Mouse (Mus musculus): Measurements from ENCODE around the gene Krt42.
"Not testable (repeated sequence)": the region's sequence is repeated elsewhere in the genome, so short reads cannot be mapped to it uniquely, and the experiment has no call there.

Gene Krt42

GRCm38 (mm10) chr11:100278759-100279158 lies 9.1 kb upstream of the Krt42 start:
- DNase-seq (ENCODE audit: low spot score in 2 of 2), result no peak

- no peak for DNase-seq (ENCODE audit: low spot score in 2 of 2)
Measured at GRCm38 (mm10) chr11:100277726-100278480, 8.2 kb upstream of the Krt42 start.

GRCm38 (mm10) chr11:100275466-100275865 lies 5.8 kb upstream of the Krt42 start:
- DNase-seq (ENCODE audit: low spot score in 2 of 2), result no peak

GRCm38 (mm10) chr11:100274719-100275118 lies 5.0 kb upstream of the Krt42 start:
- DNase-seq (ENCODE audit: low spot score in 2 of 2), result no peak

GRCm38 (mm10) chr11:100271878-100272277 lies 2.2 kb upstream of the Krt42 start:
- DNase-seq (ENCODE audit: low spot score in 2 of 2), result no peak

GRCm38 (mm10) chr11:100262058-100262980 lies 7.4 kb downstream of the Krt42 start:
- no peak for DNase-seq (ENCODE audit: low spot score in 2 of 2)

GRCm38 (mm10) chr11:100261235-100261605 lies 8.5 kb downstream of the Krt42 start:
- no peak for DNase-seq (ENCODE audit: low spot score in 2 of 2)

GRCm38 (mm10) chr11:100260514-100261234 lies 9.0 kb downstream of the Krt42 start, which contains the start of gene Krt17:
Gene Krt17 (minus strand): TSS chr11:100261029.
- DNase-seq (ENCODE audit: low spot score in 2 of 2), result no peak

- DNase-seq (ENCODE audit: low spot score in 2 of 2), result no peak
Measured at GRCm38 (mm10) chr11:100259079-100259478, 10.6 kb downstream of the Krt42 start.

GRCm38 (mm10) chr11:100257967-100258366 lies 11.7 kb downstream of the Krt42 start:
- DNase-seq (ENCODE audit: low spot score in 2 of 2), result no peak

- DNase-seq (ENCODE audit: low spot score in 2 of 2), result no peak
Measured at GRCm38 (mm10) chr11:100255514-100255913, 14.2 kb downstream of the Krt42 start.

GRCm38 (mm10) chr11:100254360-100255090 lies 15.1 kb downstream of the Krt42 start:
- no peak for DNase-seq (ENCODE audit: low spot score in 2 of 2)

- no peak for DNase-seq (ENCODE audit: low spot score in 2 of 2)
Measured at GRCm38 (mm10) chr11:100248852-100249465, 20.7 kb downstream of the Krt42 start, which contains the start of gene Krt16. Gene Krt16 (minus strand): TSS chr11:100248902.

- DNase-seq (ENCODE audit: low spot score in 2 of 2), result not testable (repeated sequence)
Measured at GRCm38 (mm10) chr11:100246471-100246870, 23.2 kb downstream of the Krt42 start.

- DNase-seq (ENCODE audit: low spot score in 2 of 2), result not testable (repeated sequence)
Measured at GRCm38 (mm10) chr11:100240272-100240671, 29.4 kb downstream of the Krt42 start.

GRCm38 (mm10) chr11:100221741-100222140 lies 47.9 kb downstream of the Krt42 start:
- no peak for DNase-seq (ENCODE audit: low spot score in 2 of 2)

- DNase-seq (ENCODE audit: low spot score in 2 of 2), result no peak
Measured at GRCm38 (mm10) chr11:100219304-100219703, 50.4 kb downstream of the Krt42 start.

Data from urinary bladder, adult 18-20 months (tissue).